Mouse (Mus musculus) kidney, embryonic 14.5 days (tissue): ENCODE measurements around the gene Gm49337. TPM values are rescaled to one million over a fixed set of nuclear protein-coding genes. Genes with fewer than 3 reads are reported as not detected.
"Not testable (repeated sequence)": the region's sequence is repeated elsewhere in the genome, so short reads cannot be mapped to it uniquely, and the experiment has no call there.

Source experiments
- ATAC-seq: fragments of 200-750 bp; cut with Nextera tagmentation; 2 replicates; pipeline ENCODE4 v1.8.0; 2017; ENCODE audit warnings: moderate number of reproducible peaks, mild to moderate bottlenecking, moderate TSS enrichment, moderate library complexity; ENCODE audit not compliant: low FRiP score, low TSS enrichment
- H3K27ac ChIP-seq: fragments of 300-500 bp; sonication (generic); 2 replicates; pipeline ENCODE4 v1.5.1; 2014; ENCODE audit warnings: low read depth, mild to moderate bottlenecking, low read length, moderate library complexity, mixed read lengths
- H3K27me3 ChIP-seq: fragments of 300-500 bp; sonication (generic); 2 replicates; pipeline ENCODE4 v1.6.1; 2014; ENCODE audit warnings: mild to moderate bottlenecking, low read length; ENCODE audit not compliant: control insufficient read depth, insufficient read depth
- H3K36me3 ChIP-seq: fragments of 300-500 bp; sonication (generic); 2 replicates; pipeline ENCODE4 v1.6.1; 2014; ENCODE audit warnings: low read length, mixed read lengths; ENCODE audit not compliant: control insufficient read depth, insufficient read depth
- H3K4me1 ChIP-seq: fragments of 300-500 bp; sonication (generic); 2 replicates; pipeline ENCODE4 v1.6.1; 2014; ENCODE audit warnings: low read length, mixed read lengths; ENCODE audit not compliant: control insufficient read depth, insufficient read depth
- H3K4me2 ChIP-seq: fragments of 300-500 bp; sonication (generic); replicated peaks from 2 replicates; pipeline ENCODE4 v1.6.1; 2014; ENCODE audit warnings: low read depth, mild to moderate bottlenecking, low read length
- H3K4me3 ChIP-seq: fragments of 300-500 bp; sonication (generic); 2 replicates; pipeline ENCODE4 v1.5.1; 2014; ENCODE audit warnings: mild to moderate bottlenecking, low read length
- H3K9ac ChIP-seq: fragments of 300-500 bp; sonication (generic); 2 replicates; pipeline ENCODE4 v1.6.1; 2014; ENCODE audit warnings: low read depth, mild to moderate bottlenecking, low read length, moderate library complexity
- H3K9me3 ChIP-seq: fragments of 300-500 bp; sonication (generic); 2 replicates; pipeline ENCODE4 v1.6.1; 2016; ENCODE audit warnings: low read length; ENCODE audit not compliant: control insufficient read depth
- WGBS: fragments of 180-500 bp; shearing (Covaris S2); extraction: QIAGEN DNeasy Blood & Tissue Kit; methylation state at CpG from one replicate; pipeline ENCODE4 v1.1.7; 2014; 5-methylcytosine and 5-hydroxymethylcytosine counted together
- polyA plus RNA-seq: library from polyadenylated mRNA; unstranded; fragments of >200 nt; fragmentation: Nextera tagmentation; extraction: Ambion mirVana; gene quantifications from 2 replicates; pipeline ENCODE4 v1.2.1, GENCODE M21; 2014

Gene Gm49337
- polyA plus RNA-seq, 1 experiment from 2014 or later: not detected

- Histone ChIP-seq H3K9ac (no peak overlapping the region), H3K4me2 (no peak overlapping the region), H3K27me3 (no peaks in the 10 kb centered on the region), H3K9me3 (no peaks in the 10 kb centered on the region), H3K4me1 (peaks cover 6% of the 10 kb centered on the region; the same call in 1 of the 2 replicates), H3K27ac (no peak overlapping the region), H3K36me3 (no peaks in the 10 kb centered on the region), H3K4me3 (no peak overlapping the region)
- 91% methylated on average over 2 of the region's 2 CpGs for WGBS
- no peak for ATAC-seq
Observed at GRCm38 (mm10) chr4:116215895-116216605, 42.9 kb downstream of the Gm49337 start.

DNA sequence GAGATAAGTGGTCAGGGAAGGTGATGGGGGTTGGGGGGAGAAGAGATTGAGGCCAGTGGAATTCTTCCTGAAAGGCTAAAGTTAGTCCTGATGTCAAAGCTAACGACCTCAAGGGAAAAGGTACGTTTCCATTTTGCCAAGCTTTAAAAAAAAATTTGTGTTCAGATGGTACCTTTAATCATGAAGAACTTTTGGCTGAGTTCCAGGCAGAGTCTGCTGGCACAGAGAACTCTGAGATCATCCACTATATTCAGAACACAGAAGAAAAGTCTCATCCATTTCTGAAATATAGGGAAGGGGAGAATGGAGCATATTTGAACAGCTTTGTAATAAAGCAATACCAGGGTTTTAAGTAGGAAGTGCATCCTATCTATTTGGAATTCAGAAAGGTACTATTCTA lies 43.9 kb downstream of the Gm49337 start:
- Histone ChIP-seq H3K4me1 (peaks cover 6% of the 10 kb centered on the region; the same call in 1 of the 2 replicates), H3K4me3 (no peak overlapping the region), H3K9me3 (no peaks in the 10 kb centered on the region), H3K9ac (no peak overlapping the region), H3K27ac (no peak overlapping the region), H3K27me3 (no peaks in the 10 kb centered on the region), H3K4me2 (no peak overlapping the region), H3K36me3 (no peaks in the 10 kb centered on the region)
- ATAC-seq: no peak
- WGBS: 65% methylated on average over 2 of the region's 2 CpGs

DNA sequence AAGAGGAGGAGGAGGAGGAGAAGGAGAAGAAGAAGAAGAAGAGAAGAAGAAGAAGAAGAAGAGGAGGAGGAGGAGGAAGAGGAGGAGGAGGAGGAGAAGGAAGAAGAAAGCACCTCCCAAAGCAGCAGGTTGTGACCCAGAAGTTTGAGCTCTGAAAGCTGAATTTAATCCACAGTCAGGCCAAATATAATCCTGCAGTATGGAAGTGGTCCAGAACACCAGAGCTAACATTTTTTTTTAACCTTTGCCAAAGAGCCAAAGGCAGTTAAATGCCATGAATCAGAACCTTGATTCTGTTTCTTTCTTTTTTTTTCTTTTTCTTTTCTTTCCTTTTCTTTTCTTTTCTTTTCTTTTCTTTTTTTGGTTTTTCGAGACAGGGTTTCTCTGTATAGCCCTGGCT lies 44.5 kb downstream of the Gm49337 start:
- WGBS: 83% methylated on average over 1 of the region's 1 CpGs
- not testable (repeated sequence) for H3K27me3 ChIP-seq, H3K9me3 ChIP-seq, H3K36me3 ChIP-seq, ATAC-seq, H3K4me3 ChIP-seq, H3K4me2 ChIP-seq, H3K4me1 ChIP-seq, H3K27ac ChIP-seq, H3K9ac ChIP-seq

- H3K36me3 ChIP-seq: no peaks in the 10 kb centered on the region
- no peak overlapping the region for H3K27ac ChIP-seq
- no peaks in the 10 kb centered on the region for H3K27me3 ChIP-seq
Observed at GRCm38 (mm10) chr4:116219056-116219455, 45.9 kb downstream of the Gm49337 start.

DNA sequence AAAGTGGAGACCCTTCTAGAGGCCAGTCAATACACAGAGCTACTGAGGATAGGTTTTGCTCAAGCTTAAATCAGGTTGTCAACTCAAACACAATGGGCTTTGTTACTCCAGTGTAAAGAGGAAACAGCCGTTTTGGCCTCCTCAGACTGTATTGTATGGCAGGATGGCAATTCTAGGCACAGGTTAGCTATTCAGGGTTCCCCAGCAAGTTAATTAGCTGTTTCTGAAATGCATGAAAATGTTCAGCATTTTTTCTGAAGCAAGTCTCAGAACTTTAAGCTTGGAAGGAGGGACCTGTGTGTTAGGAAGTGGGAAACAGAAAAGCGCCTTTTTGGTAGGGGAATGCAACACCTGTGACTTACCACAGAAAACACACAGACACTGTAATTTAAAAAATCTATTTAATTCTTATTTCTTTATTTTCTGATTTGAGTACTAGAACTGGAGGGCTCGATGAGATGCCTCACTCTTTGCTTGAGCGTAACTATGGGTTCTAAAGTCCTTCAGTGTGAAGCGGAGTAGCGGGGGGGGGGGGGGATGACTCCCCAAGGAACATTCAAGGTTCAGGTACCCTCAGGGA lies 47.0 kb downstream of the Gm49337 start:
- Histone ChIP-seq H3K36me3 (no peaks in the 10 kb centered on the region), H3K9me3 (no peaks in the 10 kb centered on the region), H3K4me3 (peak overlapping the region; percentile 77), H3K4me1 (peaks cover 6% of the 10 kb centered on the region; the same call in 1 of the 2 replicates), H3K27me3 (no peaks in the 10 kb centered on the region), H3K4me2 (peak overlapping the region; percentile 68), H3K9ac (peak overlapping the region; percentile 94), H3K27ac (peak overlapping the region; percentile 99)
- ATAC-seq: no peak
- WGBS: 4% methylated on average over 6 of the region's 6 CpGs

More at GRCm38 (mm10) chr4:116219056-116219455, 45.9 kb downstream of the Gm49337 start:
- Histone ChIP-seq H3K4me2 (no peak overlapping the region), H3K9ac (no peak overlapping the region), H3K4me3 (no peak overlapping the region), H3K9me3 (no peaks in the 10 kb centered on the region), H3K4me1 (peaks cover 6% of the 10 kb centered on the region; the same call in 1 of the 2 replicates)
- WGBS: 85% methylated on average over 1 of the region's 1 CpGs
- no peak for ATAC-seq

GRCm38 (mm10) chr4:116220780-116221139 lies 47.6 kb downstream of the Gm49337 start:
- peaks cover 6% of the 10 kb centered on the region; the same call in 1 of the 2 replicates for H3K4me1 ChIP-seq
- under 1% methylated on average over 23 of the region's 26 CpGs for WGBS

DNA sequence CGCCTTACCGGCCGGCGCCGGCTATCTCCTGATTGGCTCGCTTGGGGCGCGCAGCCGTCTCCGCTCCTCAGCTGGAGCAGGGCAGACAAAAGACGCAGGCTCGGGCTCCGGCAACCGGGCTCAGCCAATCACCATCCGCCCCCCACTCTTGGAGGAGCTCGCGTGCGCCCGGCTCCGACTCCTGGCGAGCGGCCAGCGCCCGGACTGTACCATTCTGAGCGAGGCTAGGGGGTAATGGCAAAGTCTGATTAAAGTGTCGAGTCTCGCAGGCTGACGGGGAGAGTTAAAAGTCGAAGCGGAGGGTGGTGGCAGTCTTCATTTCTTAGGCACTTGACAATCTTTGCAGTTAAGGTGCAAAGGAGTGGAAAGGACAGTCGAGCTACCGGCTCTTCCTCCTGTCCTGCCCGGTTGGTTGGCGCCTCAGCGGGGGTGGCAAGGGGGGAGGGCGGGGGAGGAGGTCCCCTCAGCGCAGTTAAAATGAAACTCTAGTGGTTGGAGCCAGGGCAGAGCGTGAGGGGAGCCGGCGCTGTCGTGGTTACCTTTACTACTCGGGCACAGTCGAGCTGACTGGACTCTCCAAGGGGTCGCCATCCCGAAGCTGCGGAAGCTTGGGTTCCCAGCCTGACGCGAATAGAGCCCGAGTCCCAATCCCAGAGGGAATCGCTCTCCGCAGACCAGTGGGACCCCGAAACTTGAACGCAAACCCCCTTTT lies 48.1 kb downstream of the Gm49337 start, which contains the start of gene Pik3r3:
Gene Pik3r3 (plus strand): TSS at position 479 of the 712 bp plus-strand sequence.
- peak within 1 kb of the TSS; percentile 68 for H3K4me2 ChIP-seq
- no peaks in the 10 kb centered on the region for H3K9me3 ChIP-seq
- H3K4me3 ChIP-seq: peak within 1 kb of the TSS; percentile 77
- peaks cover 6% of the 10 kb centered on the region; the same call in 1 of the 2 replicates for H3K4me1 ChIP-seq
- peak within 1 kb of the TSS; percentile 99 for H3K27ac ChIP-seq
- H3K27me3 ChIP-seq: no peaks in the 10 kb centered on the region
- peak within 1 kb of the TSS; percentile 94 for H3K9ac ChIP-seq
- no peaks in the 10 kb centered on the region for H3K36me3 ChIP-seq
- under 1% methylated on average over 51 of the region's 53 CpGs for WGBS
- ATAC-seq: peak; percentile 99

More at GRCm38 (mm10) chr4:116220780-116221139, 47.6 kb downstream of the Gm49337 start:
- Histone ChIP-seq H3K9ac (peak overlapping the region; percentile 94), H3K36me3 (no peaks in the 10 kb centered on the region), H3K4me2 (peak overlapping the region; percentile 68), H3K4me3 (peak overlapping the region; percentile 77), H3K27ac (peak overlapping the region; percentile 99), H3K27me3 (no peaks in the 10 kb centered on the region), H3K9me3 (no peaks in the 10 kb centered on the region)
- peak; percentile 71 for ATAC-seq

GRCm38 (mm10) chr4:116221996-116222842 lies 49.0 kb downstream of the Gm49337 start:
- H3K9me3 ChIP-seq: no peaks in the 10 kb centered on the region
- H3K36me3 ChIP-seq: no peaks in the 10 kb centered on the region
- H3K27ac ChIP-seq: peak overlapping the region; percentile 99
- H3K9ac ChIP-seq: peak overlapping the region; percentile 94
- WGBS: under 1% methylated on average over 23 of the region's 23 CpGs
- H3K27me3 ChIP-seq: no peaks in the 10 kb centered on the region
- peak overlapping the region; percentile 38 for H3K4me2 ChIP-seq
- ATAC-seq: no peak
- peaks cover 6% of the 10 kb centered on the region; the same call in 1 of the 2 replicates for H3K4me1 ChIP-seq
- peak overlapping the region; percentile 77 for H3K4me3 ChIP-seq
